Mouse (Mus musculus) yolk sac, embryonic 10.5 days (tissue): ENCODE data around the gene Wdr83os.
"Not testable (repeated sequence)": the region's sequence is repeated elsewhere in the genome, so short reads cannot be mapped to it uniquely, and the experiment has no call there.

Source experiments
- DNase-seq: peaks from one replicate; pipeline ENCODE4 v3.0.0-alpha.2; 2017; ENCODE audit warnings: low spot score

Gene Wdr83os

DNA sequence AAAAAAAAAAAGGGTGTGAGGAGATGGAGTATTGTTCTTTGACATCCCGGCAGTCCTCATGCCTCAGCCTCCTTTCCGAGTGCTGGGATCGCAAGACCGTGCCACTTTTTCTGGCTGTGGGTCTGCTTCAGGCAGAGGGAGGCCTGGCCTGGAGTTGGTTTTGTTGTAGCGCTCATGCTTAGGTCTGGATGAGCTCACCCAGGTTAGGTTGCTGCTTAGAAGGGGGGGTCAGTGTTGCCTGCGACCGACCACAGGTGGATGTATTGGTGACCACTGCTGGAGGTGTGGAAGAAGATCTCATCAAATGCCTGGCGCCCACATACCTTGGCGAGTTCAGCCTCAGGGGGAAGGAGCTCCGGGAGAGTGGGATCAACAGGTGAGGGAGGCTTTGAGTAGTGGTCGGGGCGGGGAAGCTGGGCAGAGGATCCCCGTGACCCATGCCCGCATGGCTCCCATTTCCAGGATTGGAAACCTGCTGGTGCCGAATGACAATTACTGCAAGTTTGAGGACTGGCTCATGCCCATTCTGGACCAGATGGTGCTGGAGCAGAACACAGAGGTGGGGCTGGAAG is 7.4 kb upstream of the Wdr83os start:
- DNase-seq = no peak

GRCm38 (mm10) chr8:85074167-85074566 is 6.4 kb upstream of the Wdr83os start:
- no peak for DNase-seq

- no peak for DNase-seq
These were observed 5.9 kb upstream of the Wdr83os start for GRCm38 (mm10) chr8:85074617-85075016.

DNA sequence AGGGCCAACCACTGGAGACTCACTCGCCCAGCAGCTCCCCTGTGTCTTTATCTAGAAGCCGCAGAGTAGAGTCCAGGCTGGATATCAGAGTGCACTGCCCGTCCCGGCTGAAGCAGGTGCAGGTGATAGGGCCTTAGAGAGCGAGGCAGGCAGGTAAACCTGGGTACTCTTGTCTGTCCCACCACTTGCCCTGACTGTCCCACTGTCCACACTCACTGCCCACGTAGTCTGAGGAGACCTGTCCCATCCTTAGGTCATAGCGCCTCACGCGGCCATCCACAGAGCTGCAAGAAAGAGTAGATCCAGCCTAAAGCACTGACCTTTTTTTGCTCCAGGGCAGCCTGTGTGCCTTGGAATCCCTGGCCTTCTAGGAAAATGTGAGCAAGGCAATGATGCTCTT is 4.5 kb upstream of the Wdr83os start:
- DNase-seq = no peak

DNA sequence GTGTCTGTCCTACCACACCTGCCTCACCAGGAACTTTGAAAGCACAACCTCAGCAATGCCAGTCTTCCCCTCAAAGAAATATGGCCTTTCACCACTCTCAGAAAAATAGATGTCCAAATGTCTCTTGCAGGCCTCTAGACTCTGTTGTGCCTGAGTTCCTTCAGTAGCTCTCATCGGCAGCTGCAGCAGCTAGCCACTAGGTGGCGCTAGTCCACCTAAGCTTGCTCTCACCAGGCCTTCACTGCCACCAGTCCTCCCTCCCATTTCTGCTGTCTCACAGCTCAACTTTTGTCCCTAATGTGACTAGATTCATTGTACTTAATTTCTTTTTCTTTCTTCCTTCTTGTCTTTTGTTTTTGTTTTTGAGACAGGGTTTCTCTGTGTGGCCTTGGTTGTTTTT is 3.5 kb upstream of the Wdr83os start:
- peak; percentile 66 for DNase-seq

DNA sequence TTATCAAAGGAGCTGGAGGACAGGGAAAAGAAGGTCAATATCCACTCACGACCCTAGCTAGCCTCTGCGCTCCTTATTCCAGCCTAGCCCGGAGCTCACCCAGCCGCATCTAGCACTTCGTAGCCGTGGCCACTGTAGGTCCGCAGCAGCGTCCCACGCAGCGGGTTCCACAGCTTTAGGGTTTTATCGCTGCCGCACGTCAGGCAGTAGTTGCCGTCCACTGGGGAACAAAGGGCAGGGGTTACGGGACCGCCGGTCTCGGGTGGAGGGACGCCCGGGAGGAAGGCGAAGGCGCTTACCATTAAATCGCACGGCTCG is 367 bp upstream of the Wdr83os start:
- DNase-seq = no peak

GRCm38 (mm10) chr8:85081216-85081555 is 646 bp downstream of the Wdr83os start, which contains the start of gene Wdr83:
Gene Wdr83 (minus strand): TSS chr8:85081306.
- peak; percentile 82 for DNase-seq

GRCm38 (mm10) chr8:85082169-85082568 is 1.6 kb downstream of the Wdr83os start:
- DNase-seq = not testable (repeated sequence)

GRCm38 (mm10) chr8:85083108-85083813 is 2.7 kb downstream of the Wdr83os start, which contains the start of gene Man2b1:
Gene Man2b1 (plus strand): TSS chr8:85083270.
- peak; percentile 81 for DNase-seq

- no peak for DNase-seq
These were observed 4.1 kb downstream of the Wdr83os start for GRCm38 (mm10) chr8:85084633-85085032.

- DNase-seq = no peak
These were observed 5.7 kb downstream of the Wdr83os start for GRCm38 (mm10) chr8:85086238-85086637.

GRCm38 (mm10) chr8:85088771-85089170 is 8.2 kb downstream of the Wdr83os start:
- DNase-seq = no peak

GRCm38 (mm10) chr8:85090856-85091255 is 10.3 kb downstream of the Wdr83os start:
- no peak for DNase-seq

- DNase-seq = no peak
These were observed 11.1 kb downstream of the Wdr83os start for GRCm38 (mm10) chr8:85091526-85092090.

- DNase-seq = no peak
These were observed 14.5 kb downstream of the Wdr83os start for GRCm38 (mm10) chr8:85095051-85095450.

GRCm38 (mm10) chr8:85095566-85095965 is 15.0 kb downstream of the Wdr83os start:
- DNase-seq = no peak

- no peak for DNase-seq
These were observed 15.7 kb downstream of the Wdr83os start for GRCm38 (mm10) chr8:85096196-85096595.

DNA sequence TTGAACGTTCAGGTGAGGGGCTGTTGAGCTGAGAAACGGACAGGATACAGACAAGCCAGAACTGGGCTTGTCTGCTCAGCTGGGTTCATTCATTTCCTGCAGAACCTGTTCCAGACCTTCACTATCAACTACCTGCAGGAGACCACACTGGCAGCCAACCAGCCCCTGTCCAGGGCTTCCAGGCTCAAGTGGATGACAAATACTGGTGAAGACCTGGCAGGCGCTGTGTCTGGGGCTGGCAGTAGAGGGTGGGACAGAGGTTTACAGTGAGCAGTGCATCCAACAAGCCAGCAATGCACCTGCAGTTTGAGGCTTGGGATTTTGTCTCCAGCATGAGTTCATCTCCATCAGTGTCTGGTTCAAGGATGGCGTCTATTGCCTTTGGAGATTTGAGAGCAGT is 16.3 kb downstream of the Wdr83os start:
- DNase-seq = no peak

DNA sequence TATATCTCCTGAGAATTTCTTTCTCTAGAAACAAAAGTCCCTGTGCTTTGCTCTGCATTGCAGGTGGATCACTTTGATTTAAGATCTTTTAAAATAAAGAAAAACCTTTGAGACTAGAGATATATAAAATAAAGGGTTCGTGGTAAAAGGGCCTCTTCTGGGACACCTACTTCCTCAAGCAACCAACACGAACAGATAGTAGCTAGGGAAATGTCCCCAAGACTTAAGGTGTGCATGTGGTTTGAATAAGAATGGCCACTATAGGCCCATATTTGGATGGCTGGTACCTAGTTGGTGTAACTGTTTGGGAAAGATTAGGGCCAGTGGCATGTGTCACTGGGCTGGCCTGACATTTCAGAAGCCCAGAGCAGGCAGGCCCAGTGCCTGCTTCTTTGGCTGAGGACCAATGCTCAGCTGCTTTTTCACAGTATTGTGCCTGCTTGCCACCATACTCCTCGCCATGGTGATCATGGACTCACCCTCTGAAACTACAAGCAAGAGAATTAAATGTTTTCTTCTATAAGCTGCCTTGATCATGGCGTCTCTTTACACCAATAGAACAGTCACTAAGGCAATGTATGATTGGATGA is 19.6 kb downstream of the Wdr83os start:
- no peak for DNase-seq

DNA sequence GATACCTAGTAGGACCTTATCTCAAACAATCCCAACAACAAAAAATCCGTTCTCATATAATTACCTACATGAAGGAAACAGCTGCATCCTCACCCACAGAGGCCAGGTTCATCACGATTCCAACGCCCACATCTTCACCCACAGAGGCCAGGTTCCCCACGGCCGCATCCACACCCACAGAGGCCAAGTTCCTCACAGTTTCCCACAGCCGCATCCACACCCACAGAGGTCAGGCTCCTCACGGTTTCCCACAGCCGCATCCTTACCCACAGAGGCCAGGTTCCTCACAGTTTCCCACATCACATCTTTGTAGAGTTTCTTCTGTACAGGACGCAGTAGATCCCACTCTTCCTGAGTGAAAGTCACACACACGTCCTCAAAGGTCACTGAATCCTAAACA is 32.7 kb downstream of the Wdr83os start:
- no peak for DNase-seq

- DNase-seq = no peak
These were observed 35.0 kb downstream of the Wdr83os start for GRCm38 (mm10) chr8:85115501-85115900.

GRCm38 (mm10) chr8:85116984-85117383 is 36.4 kb downstream of the Wdr83os start:
- no peak for DNase-seq
